Comparison of ENCODE assay signal across 9 mouse cellular contexts in genomic region chr12:13626803-13627706, GRCm38 (mm10).
DNase-seq lines count a peak whose midpoint lies in the region; ATAC-seq and TF ChIP-seq lines count a peak whose summit lies in the region.
"Had no signal": no experiment of that assay in that cellular context is flagged by ENCODE, and none has a peak within 500 bp of the region (broad histone marks: within the 10 kb centered on the region; RNA-seq: fewer than 3 reads in every experiment).

No protein-coding gene starts in this region.

- peak; percentile 69 to 73 for DNase-seq in cerebellum, postnatal 10 days
- no peak for DNase-seq in cerebellum, adult 9-11 months
- DNase-seq in testis, postnatal 14 days (ENCODE audit: low spot score): no peak
- DNase-seq in testis, postnatal 10 days (ENCODE audit: low spot score): peak; percentile 47

- no peaks in the 10 kb centered on the region for H3K9me3 ChIP-seq in hindbrain, embryonic 16.5 days (ENCODE audit: control insufficient read depth, low read length)

- no peak overlapping the region for H3K27ac ChIP-seq in testis, adult 2 months (ENCODE audit: control insufficient read depth, insufficient read depth, low read depth, low read length)
- H3K27ac ChIP-seq in hindbrain, embryonic 16.5 days (ENCODE audit: low read depth, low read length): no peak overlapping the region

- H3K4me3 ChIP-seq in testis, adult 2 months (ENCODE audit: control insufficient read depth, low read depth, low read length): no peak overlapping the region
- no peak overlapping the region for H3K4me3 ChIP-seq in hindbrain, embryonic 16.5 days (ENCODE audit: low read length)
- H3K4me3 ChIP-seq: megakaryocyte, embryonic 14.5 days had no signal

- no peaks in the 10 kb centered on the region for H3K4me1 ChIP-seq in testis, adult 2 months (ENCODE audit: control insufficient read depth, insufficient read depth, low read length)
- H3K4me1 ChIP-seq in hindbrain, embryonic 16.5 days (ENCODE audit: control insufficient read depth, insufficient read depth, low read depth, low read length): no peaks in the 10 kb centered on the region; the same call in 1 of the 2 replicates
- H3K4me1 ChIP-seq: megakaryocyte, embryonic 14.5 days had no signal

- 36% methylated on average over 12 of the region's 12 CpGs for WGBS in hindbrain, embryonic 16.5 days

- no peak overlapping the region for H3K9ac ChIP-seq in hindbrain, embryonic 16.5 days (ENCODE audit: low read depth, low read length)

- H3K27me3 ChIP-seq in testis, adult 2 months (ENCODE audit: control insufficient read depth, insufficient read depth, low read length): no peaks in the 10 kb centered on the region
- H3K27me3 ChIP-seq in hindbrain, embryonic 16.5 days (replicated peaks; ENCODE audit: control insufficient read depth, insufficient read depth, low read length): no peaks in the 10 kb centered on the region
- H3K27me3 ChIP-seq: megakaryocyte, embryonic 14.5 days had no signal

- peak; percentile 53 for ATAC-seq in hindbrain, embryonic 16.5 days
- ATAC-seq in erythroblast, adult 5-6 weeks (replicated peaks; ENCODE audit: low FRiP score, poor library complexity, severe bottlenecking): no peak
- ATAC-seq in megakaryocyte, adult 5-6 weeks (ENCODE audit: poor library complexity, severe bottlenecking): no peak

- no peaks in the 10 kb centered on the region for H3K36me3 ChIP-seq in testis, adult 2 months (ENCODE audit: control insufficient read depth, insufficient read depth, low read length)
- H3K36me3 ChIP-seq in hindbrain, embryonic 16.5 days (ENCODE audit: control insufficient read depth, insufficient read depth, low read length): no peaks in the 10 kb centered on the region

- peak; percentile 62; the same call in 1 of the 2 replicates for TF ChIP-seq CTCF in testis, adult 2 months (IDR thresholded peaks at IDR 0.05; ENCODE audit: control insufficient read depth, insufficient read depth, insufficient replicate concordance, low read depth, low read length)

- TF ChIP-seq POLR2A in testis, adult 2 months (IDR thresholded peaks at IDR 0.05; ENCODE audit: control insufficient read depth, low read depth, low read length): no peak

- H3K4me2 ChIP-seq in hindbrain, embryonic 16.5 days (ENCODE audit: low read length): no peak overlapping the region

Comparison
In these comparisons a context has a peak if more than half of its experiments do, and no peak if none do; other contexts are left out.
1. DNase-seq: peak in cerebellum, postnatal 10 days (2 of 2) and testis, postnatal 10 days (single experiment); none in cerebellum, adult 9-11 months (single experiment) and testis, postnatal 14 days (single experiment).